Mouse (Mus musculus): Measurements from ENCODE around the gene Pold3. TPM values are rescaled to one million over a fixed set of nuclear protein-coding genes. Genes with fewer than 3 reads are reported as not detected.

Gene Pold3
- polyA plus RNA-seq, 1 experiment from 2014 or later: 64.9 TPM

DNA sequence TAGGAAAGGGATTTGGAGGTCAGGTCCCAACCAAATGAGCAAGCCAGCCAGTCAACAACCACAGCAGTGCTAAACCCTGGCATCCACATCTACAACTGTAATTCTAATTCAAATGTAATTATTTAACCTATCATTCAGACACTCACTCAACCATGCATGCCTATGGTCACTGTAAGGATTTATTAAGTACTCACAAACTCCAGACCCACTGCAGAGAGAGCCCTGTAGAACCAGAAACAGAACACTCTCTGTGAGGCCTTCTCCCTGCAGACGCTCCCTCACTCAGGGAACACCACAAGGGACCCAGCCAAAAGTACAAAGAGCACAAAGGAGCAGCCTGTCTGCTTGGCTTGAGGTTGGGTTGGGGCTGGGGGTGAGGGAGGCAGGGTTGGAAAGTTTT, 11.0 kb upstream of the Pold3 start:
- Histone ChIP-seq H3K9me3 (replicated peaks) (no peaks in the 10 kb centered on the region), H3K4me2 (replicated peaks) (no peak overlapping the region), H3K27ac (no peak overlapping the region), H3K36me3 (no peaks in the 10 kb centered on the region), H3K4me1 (no peaks in the 10 kb centered on the region), H3K4me3 (no peak overlapping the region), H3K27me3 (no peaks in the 10 kb centered on the region), H3K9ac (no peak overlapping the region)
- WGBS: 64% methylated on average over 1 of the region's 1 CpGs
- ATAC-seq (ENCODE audit: low FRiP score): no peak

DNA sequence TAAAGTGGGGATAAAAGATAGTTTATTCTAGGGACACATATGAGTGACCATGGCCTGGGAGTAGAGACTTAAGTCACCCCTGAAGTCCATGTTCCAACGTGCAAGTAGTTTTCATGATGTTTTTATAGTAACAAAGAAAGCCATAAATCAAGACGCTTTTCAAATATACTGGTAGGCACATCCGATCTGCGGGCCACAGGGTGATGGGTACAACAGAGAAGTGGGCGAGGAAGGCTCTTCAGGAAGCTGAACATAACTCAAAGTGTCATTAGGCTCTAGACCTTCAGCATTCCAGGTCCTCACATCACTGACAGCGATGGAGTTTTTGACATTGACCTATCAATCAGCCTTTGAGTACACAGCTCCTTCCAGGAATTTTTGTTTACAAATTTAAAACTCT, 9.2 kb upstream of the Pold3 start:
- H3K36me3 ChIP-seq: no peaks in the 10 kb centered on the region
- H3K4me3 ChIP-seq: no peak overlapping the region
- no peaks in the 10 kb centered on the region for H3K4me1 ChIP-seq
- ATAC-seq (ENCODE audit: low FRiP score): no peak
- H3K27me3 ChIP-seq: no peaks in the 10 kb centered on the region
- H3K27ac ChIP-seq: no peak overlapping the region
- H3K9me3 ChIP-seq (replicated peaks): no peaks in the 10 kb centered on the region
- H3K9ac ChIP-seq: no peak overlapping the region
- 71% methylated on average over 6 of the region's 6 CpGs for WGBS
- H3K4me2 ChIP-seq (replicated peaks): no peak overlapping the region

DNA sequence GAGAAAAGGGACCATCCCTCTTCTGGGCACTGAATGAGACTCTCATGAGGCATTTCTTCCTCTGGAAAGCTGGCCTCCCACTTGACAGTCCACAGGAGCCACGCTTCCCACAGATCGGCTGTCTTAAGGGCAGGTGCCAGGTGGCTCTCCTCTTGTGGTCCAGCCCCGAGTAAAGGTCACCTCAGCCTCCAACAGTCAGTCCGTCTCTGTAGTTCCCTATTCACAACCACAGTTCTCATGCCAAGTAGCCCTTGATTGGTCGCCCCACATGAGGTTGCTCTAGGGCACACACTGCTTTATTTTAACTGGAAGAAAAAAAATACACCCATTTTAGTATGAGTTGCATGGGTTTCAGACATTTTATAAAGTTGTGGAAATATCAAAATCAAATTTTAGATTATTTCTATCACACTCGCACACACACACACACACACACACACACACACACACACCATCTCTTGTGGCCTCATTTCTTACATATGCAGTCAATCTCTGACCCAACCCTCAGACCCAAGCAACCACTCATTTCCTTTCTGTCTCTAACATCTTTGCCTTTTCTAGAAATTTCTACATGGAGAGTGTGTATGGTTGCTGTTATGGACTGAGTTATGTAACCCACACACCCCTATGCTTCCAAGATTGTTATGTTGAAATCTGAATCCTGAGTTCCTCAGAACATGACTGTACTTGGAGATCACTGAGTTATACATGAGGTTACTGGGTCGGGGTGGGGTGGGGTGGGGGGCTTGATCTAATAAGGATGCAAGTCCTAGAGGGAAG, 7.1 kb upstream of the Pold3 start:
- no peak for ATAC-seq (ENCODE audit: low FRiP score)
- Histone ChIP-seq H3K4me2 (replicated peaks) (no peak overlapping the region), H3K4me1 (no peaks in the 10 kb centered on the region), H3K27me3 (no peaks in the 10 kb centered on the region), H3K9me3 (replicated peaks) (no peaks in the 10 kb centered on the region), H3K27ac (no peak overlapping the region), H3K36me3 (no peaks in the 10 kb centered on the region), H3K9ac (no peak overlapping the region), H3K4me3 (no peak overlapping the region)
- WGBS: 86% methylated on average over 7 of the region's 7 CpGs

DNA sequence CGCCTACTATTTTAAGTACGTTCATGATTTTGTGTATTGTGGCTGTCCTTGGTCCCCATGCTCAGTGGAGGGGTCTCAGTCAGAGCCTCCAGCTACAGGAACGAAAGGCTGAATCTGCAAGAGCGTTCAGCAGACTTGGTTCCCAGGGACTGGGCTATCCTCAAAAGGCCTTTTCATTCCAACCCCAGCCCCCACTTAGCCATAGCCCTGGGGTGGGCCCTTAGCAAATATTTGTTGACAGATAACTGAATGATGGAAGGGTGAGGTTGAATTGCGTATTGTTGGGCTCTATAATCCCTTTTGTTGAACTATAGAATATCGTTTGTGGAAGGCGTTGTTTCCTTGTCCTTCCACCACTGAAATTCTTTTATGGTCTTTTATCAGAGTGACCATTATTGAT, 5.1 kb upstream of the Pold3 start:
- 74% methylated on average over 7 of the region's 7 CpGs for WGBS

DNA sequence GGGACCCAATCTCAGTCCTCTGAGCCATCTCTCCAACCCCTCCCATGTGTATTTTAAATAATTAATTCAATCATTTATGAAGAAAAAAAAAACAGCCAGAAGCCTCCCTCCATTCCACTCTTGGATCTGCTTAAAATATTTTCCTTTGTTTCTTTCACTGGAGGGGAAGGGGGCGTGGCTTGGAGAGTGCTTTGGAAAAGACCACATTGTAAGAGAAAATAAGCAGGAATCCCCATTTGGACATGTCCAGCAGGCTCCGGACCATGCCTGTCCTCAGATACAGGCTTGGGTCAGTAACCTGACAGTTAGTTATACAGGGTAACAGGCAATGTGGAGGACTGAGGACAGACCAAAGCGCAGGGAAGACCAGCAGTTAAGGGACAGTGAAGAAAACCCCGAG, 3.8 kb upstream of the Pold3 start:
- ATAC-seq (ENCODE audit: low FRiP score): no peak
- 75% methylated on average over 4 of the region's 4 CpGs for WGBS
- H3K4me2 ChIP-seq (replicated peaks): no peak overlapping the region
- H3K9me3 ChIP-seq (replicated peaks): no peaks in the 10 kb centered on the region
- H3K4me3 ChIP-seq: no peak overlapping the region
- H3K9ac ChIP-seq: no peak overlapping the region
- H3K27ac ChIP-seq: no peak overlapping the region
- H3K36me3 ChIP-seq: no peaks in the 10 kb centered on the region
- H3K4me1 ChIP-seq: peaks cover 8% of the 10 kb centered on the region
- H3K27me3 ChIP-seq: no peaks in the 10 kb centered on the region

More for the DNA sequence above, 5.1 kb upstream of the Pold3 start:
- ATAC-seq (ENCODE audit: low FRiP score): no peak
- H3K4me1 ChIP-seq: 0 out of 2 replicates have a peak, but pooled peaks cover 4% of the 10 kb centered on the region
- no peak overlapping the region for H3K9ac ChIP-seq
- H3K4me2 ChIP-seq (replicated peaks): no peak overlapping the region
- no peaks in the 10 kb centered on the region for H3K36me3 ChIP-seq
- no peaks in the 10 kb centered on the region for H3K27me3 ChIP-seq
- no peak overlapping the region for H3K27ac ChIP-seq
- H3K4me3 ChIP-seq: no peak overlapping the region
- H3K9me3 ChIP-seq (replicated peaks): no peaks in the 10 kb centered on the region

DNA sequence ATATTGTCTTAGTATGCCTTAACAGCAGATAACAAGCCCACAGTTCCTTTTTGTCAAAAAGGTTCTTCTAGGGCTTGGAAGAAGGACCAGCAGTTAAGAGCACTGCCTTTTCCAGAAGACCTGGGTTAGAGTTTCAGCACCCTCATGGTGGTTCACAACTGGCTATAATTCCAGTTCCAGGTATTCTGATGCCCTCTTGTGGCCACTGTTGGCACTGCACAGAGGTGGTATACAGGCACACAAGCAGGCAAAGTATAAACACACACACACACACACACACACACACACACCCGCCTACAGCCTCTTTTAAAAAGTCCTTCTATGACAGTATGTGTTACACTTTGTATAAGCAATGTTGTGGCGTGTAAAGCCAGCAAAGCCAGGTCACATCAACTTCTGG, 2.8 kb upstream of the Pold3 start:
- H3K4me2 ChIP-seq (replicated peaks): no peak overlapping the region
- no peaks in the 10 kb centered on the region for H3K36me3 ChIP-seq
- H3K27ac ChIP-seq: no peak overlapping the region
- no peaks in the 10 kb centered on the region for H3K9me3 ChIP-seq (replicated peaks)
- peaks cover 13% of the 10 kb centered on the region for H3K4me1 ChIP-seq
- 79% methylated on average over 2 of the region's 2 CpGs for WGBS
- ATAC-seq (ENCODE audit: low FRiP score): no peak
- no peak overlapping the region for H3K9ac ChIP-seq
- H3K27me3 ChIP-seq: no peaks in the 10 kb centered on the region
- H3K4me3 ChIP-seq: no peak overlapping the region

DNA sequence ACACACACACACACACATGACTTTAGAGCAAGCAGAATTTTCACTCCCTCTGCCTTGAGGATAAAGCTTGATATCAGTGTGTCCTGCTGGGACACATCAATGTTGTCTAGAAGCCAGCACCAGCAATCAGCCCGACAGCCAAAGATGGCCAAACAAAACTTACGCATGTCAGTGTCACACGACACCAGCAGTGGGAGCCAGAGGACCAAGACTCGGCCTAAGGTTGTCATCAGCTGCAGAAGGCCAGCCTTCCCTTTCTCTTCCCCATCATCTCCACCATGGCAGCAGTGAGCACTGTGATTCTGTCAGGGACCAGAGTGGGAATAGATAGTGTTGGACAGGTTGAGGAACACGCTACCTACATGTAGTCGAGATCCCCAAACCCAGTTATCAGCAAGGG, 2.1 kb upstream of the Pold3 start:
- no peak overlapping the region for H3K4me3 ChIP-seq
- H3K9me3 ChIP-seq (replicated peaks): no peaks in the 10 kb centered on the region
- H3K9ac ChIP-seq: no peak overlapping the region
- ATAC-seq (ENCODE audit: low FRiP score): no peak
- peaks cover 13% of the 10 kb centered on the region for H3K4me1 ChIP-seq
- no peak overlapping the region for H3K27ac ChIP-seq
- H3K27me3 ChIP-seq: no peaks in the 10 kb centered on the region
- H3K36me3 ChIP-seq: peaks cover 6% of the 10 kb centered on the region
- WGBS: 51% methylated on average over 6 of the region's 6 CpGs
- H3K4me2 ChIP-seq (replicated peaks): no peak overlapping the region

DNA sequence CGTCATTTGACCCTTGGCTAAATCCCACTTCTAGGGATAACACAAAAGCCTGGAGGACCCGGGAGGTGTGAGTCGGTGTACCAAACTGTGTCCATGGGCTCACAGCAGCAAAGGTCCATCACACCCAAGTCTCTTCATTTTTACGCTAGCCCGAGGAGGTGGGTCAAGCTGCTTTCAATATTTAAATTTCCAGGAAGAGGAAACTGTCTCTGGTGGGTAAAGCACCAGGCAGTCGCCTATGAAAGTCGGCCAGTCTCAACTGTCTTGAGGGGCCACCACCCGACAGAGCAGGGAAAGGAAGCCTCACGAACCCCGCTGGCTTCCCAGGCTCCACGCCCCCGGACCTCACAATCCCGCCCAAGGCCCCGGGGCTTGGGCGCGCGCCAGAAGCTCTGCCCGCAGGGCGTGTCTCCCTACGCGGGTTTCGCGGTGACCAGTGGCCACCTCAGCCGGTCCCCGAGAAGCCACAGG, 539 bp downstream of the Pold3 start:
- peak overlapping the region; percentile 98 for H3K4me3 ChIP-seq
- H3K9ac ChIP-seq: peak overlapping the region; percentile 86
- 0% methylated on average over 23 of the region's 25 CpGs for WGBS
- H3K9me3 ChIP-seq (replicated peaks): no peaks in the 10 kb centered on the region
- peaks cover 13% of the 10 kb centered on the region for H3K4me1 ChIP-seq
- H3K4me2 ChIP-seq (replicated peaks): peak overlapping the region; percentile 77
- peak overlapping the region; percentile 89 for H3K27ac ChIP-seq
- peaks cover 27% of the 10 kb centered on the region for H3K36me3 ChIP-seq
- no peaks in the 10 kb centered on the region for H3K27me3 ChIP-seq
- ATAC-seq (ENCODE audit: low FRiP score): peak; percentile 71

DNA sequence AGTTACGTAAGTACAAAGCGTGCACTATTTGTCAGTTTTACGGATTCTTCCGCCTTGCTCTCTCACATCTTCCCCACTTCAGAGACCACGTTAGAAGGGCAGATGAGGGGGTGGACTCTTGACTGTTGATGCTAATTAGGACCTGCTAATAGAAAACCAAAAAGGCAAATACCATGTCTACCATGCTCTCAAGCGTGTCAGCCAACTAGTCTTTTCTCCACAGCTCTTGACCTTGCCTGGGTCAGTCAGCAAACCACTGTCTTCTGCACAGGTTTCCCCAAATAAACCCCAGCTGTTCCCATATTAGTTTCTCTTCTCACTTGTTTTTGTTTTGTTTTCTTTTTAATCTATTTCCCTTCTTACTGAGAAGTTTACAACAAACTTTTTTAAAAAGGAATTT, 7.1 kb downstream of the Pold3 start:
- no peak overlapping the region for H3K9ac ChIP-seq
- H3K27me3 ChIP-seq: no peaks in the 10 kb centered on the region
- no peaks in the 10 kb centered on the region for H3K4me1 ChIP-seq
- 91% methylated on average over 6 of the region's 6 CpGs for whole genome bisulfite sequencing
- H3K36me3 ChIP-seq: peaks cover 52% of the 10 kb centered on the region
- H3K4me3 ChIP-seq: no peak overlapping the region
- H3K9me3 ChIP-seq (replicated peaks): no peaks in the 10 kb centered on the region
- no peak for ATAC-seq (ENCODE audit: low FRiP score)
- no peak overlapping the region for H3K27ac ChIP-seq
- no peak overlapping the region for H3K4me2 ChIP-seq (replicated peaks)

DNA sequence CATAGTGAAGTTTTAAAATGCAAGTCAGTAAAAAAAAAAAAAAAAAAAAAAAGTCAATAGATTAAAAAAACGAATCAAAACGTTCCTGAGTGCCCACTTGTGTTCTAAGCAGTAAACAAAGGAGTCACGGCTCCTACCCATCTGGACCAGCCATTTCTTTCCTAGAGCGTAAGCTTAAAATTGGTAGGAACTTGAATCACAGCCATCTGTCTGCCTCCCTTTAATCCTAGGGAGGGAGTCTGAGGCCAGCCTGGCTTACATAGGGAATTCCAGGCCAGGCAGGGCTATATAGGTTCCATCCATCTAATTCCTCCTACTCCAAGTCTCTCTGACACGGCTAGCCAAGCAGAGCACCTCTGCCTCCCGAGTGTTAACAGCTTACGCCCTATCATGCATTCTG, 7.5 kb downstream of the Pold3 start:
- 85% methylated on average over 7 of the region's 7 CpGs for WGBS
- Histone ChIP-seq H3K4me1 (no peaks in the 10 kb centered on the region), H3K9ac (no peak overlapping the region), H3K4me3 (no peak overlapping the region), H3K36me3 (peaks cover 53% of the 10 kb centered on the region), H3K27ac (no peak overlapping the region), H3K27me3 (no peaks in the 10 kb centered on the region), H3K9me3 (replicated peaks) (no peaks in the 10 kb centered on the region), H3K4me2 (replicated peaks) (no peak overlapping the region)
- no peak for ATAC-seq (ENCODE audit: low FRiP score)

DNA sequence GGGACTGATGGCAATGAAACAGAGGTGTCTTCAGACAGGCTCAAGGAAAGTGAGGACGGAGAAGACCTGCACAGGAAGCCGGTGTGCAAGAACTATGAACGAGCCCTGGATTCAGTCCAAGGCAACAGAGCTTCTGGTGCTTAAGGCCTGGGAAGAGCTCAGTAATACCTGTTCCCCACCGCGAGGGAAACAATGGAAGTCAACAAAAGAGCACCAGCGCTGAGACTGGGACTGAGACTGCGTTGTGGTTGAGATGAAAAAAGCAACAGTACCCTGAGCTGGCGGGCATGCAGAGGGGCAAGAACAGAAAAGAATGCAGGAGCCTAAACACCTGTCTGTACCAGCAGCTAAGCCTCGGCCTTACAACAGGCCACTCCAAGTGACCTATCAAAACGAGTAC, 9.9 kb downstream of the Pold3 start:
- WGBS: 84% methylated on average over 10 of the region's 10 CpGs
- Histone ChIP-seq H3K4me3 (no peak overlapping the region), H3K9ac (no peak overlapping the region), H3K36me3 (peaks cover 42% of the 10 kb centered on the region), H3K27ac (no peak overlapping the region), H3K9me3 (replicated peaks) (no peaks in the 10 kb centered on the region), H3K27me3 (no peaks in the 10 kb centered on the region), H3K4me2 (replicated peaks) (no peak overlapping the region), H3K4me1 (no peaks in the 10 kb centered on the region)
- no peak for ATAC-seq (ENCODE audit: low FRiP score)

DNA sequence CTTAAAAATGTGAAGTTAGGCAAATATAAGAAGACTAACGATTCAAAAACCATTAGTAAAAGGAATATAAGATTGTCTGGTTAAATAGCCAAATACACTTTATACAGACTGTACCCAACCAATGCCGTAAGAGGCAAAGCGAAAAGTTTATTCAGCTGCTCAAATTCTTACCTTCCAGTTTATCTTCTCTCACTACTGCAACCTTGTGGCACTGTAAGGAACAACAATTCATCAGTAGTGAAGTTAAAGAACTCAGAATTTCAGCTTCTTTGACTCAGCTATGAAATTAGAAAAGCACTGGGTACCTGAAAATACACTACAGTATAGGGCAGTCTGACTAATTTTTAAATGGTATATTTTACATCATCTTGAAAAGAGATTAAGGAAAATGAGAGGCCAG, 13.0 kb downstream of the Pold3 start:
- Histone ChIP-seq H3K27ac (no peak overlapping the region), H3K9ac (no peak overlapping the region), H3K27me3 (no peaks in the 10 kb centered on the region), H3K4me1 (no peaks in the 10 kb centered on the region), H3K4me2 (replicated peaks) (no peak overlapping the region), H3K9me3 (replicated peaks) (no peaks in the 10 kb centered on the region), H3K4me3 (no peak overlapping the region), H3K36me3 (peaks cover 57% of the 10 kb centered on the region)
- no peak for ATAC-seq (ENCODE audit: low FRiP score)
- WGBS: 81% methylated on average over 3 of the region's 3 CpGs

DNA sequence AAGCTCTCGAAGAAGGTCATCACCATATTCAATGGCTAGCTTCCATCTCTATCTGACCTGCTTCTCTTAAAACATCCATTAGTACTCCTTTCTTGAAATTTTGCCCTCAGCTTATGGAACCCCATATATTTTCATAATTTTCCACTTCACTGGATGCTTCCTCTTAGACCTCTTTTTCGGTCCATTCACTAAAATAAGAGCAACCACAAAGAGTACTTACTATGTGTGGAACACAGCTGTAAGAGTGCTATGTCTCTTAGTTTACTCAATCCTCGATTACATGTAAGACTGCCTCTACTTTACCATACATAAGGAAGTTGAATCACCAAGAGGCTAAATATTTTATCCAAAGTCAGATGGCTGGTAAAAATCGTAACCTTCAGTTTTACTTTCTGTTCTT, 16.7 kb downstream of the Pold3 start:
- no peak overlapping the region for H3K9ac ChIP-seq
- H3K4me1 ChIP-seq: no peaks in the 10 kb centered on the region
- peaks cover 74% of the 10 kb centered on the region for H3K36me3 ChIP-seq
- H3K4me2 ChIP-seq (replicated peaks): no peak overlapping the region
- no peaks in the 10 kb centered on the region for H3K27me3 ChIP-seq
- H3K4me3 ChIP-seq: no peak overlapping the region
- WGBS: 95% methylated on average over 4 of the region's 4 CpGs
- no peaks in the 10 kb centered on the region for H3K9me3 ChIP-seq (replicated peaks)
- no peak overlapping the region for H3K27ac ChIP-seq
- no peak for ATAC-seq (ENCODE audit: low FRiP score)
